Mouse (Mus musculus) liver, embryonic 14.5 days (tissue): Measurements from ENCODE around the gene Map7d1. TPM values are rescaled to one million over a fixed set of nuclear protein-coding genes. Genes with fewer than 3 reads are reported as not detected.

ENCODE experiments used
- ATAC-seq: fragments of 200-750 bp; cut with Nextera tagmentation; 2 replicates; pipeline ENCODE4 v1.8.0; 2017; ENCODE audit warnings: moderate number of reproducible peaks, mild to moderate bottlenecking, moderate library complexity; ENCODE audit not compliant: insufficient read depth
- DNase-seq, 3 experiments: peaks; one replicate each; pipeline ENCODE4 v3.0.0-alpha.2; 2012 to 2013; ENCODE audit warnings: low read depth in 3 of 3, low spot score in 3 of 3
- H3K27ac ChIP-seq: fragments of 300-500 bp; sonication (generic); 2 replicates; pipeline ENCODE4 v1.5.1; 2014; ENCODE audit warnings: moderate library complexity, mild to moderate bottlenecking, control low read depth, inconsistent platforms
- H3K27me3 ChIP-seq: fragments of 300-500 bp; sonication (generic); 2 replicates; pipeline ENCODE4 v1.6.1; 2014; ENCODE audit warnings: mild to moderate bottlenecking, low read length, moderate library complexity; ENCODE audit not compliant: control insufficient read depth, insufficient read depth
- H3K36me3 ChIP-seq: fragments of 300-500 bp; sonication (generic); replicated peaks from 2 replicates; pipeline ENCODE4 v1.6.1; 2014; ENCODE audit warnings: low read depth; ENCODE audit not compliant: control insufficient read depth, insufficient read depth
- H3K4me1 ChIP-seq, 2 experiments: fragments of 200-500 bp in 1 of 2; fragments of 300-500 bp in 1 of 2; sonication (generic) in 1 of 2; replicated peaks; 2 replicates each; pipeline ENCODE4 v1.6.1; 2012 to 2014; ENCODE audit warnings: antibody characterized with exemption in 1 of 2, inconsistent platforms in 1 of 2, low read length in 1 of 2; ENCODE audit not compliant: control insufficient read depth in 2 of 2, insufficient read depth in 2 of 2
- H3K4me2 ChIP-seq: fragments of 300-500 bp; sonication (generic); 2 replicates; pipeline ENCODE4 v1.6.1; 2014; ENCODE audit warnings: low read depth, mild to moderate bottlenecking, control low read depth, moderate library complexity
- H3K4me3 ChIP-seq, 2 experiments: fragments of 200-500 bp in 1 of 2; fragments of 300-500 bp in 1 of 2; sonication (generic) in 1 of 2; 2 replicates each; pipeline ENCODE4 v1.5.1; 2012 to 2014; ENCODE audit warnings: low read depth in 2 of 2, low read length in 2 of 2, mild to moderate bottlenecking in 2 of 2, control low read depth in 1 of 2, inconsistent platforms in 1 of 2, moderate library complexity in 1 of 2; ENCODE audit not compliant: insufficient read depth in 1 of 2
- H3K9ac ChIP-seq: fragments of 300-500 bp; sonication (generic); replicated peaks from 2 replicates; pipeline ENCODE4 v1.6.1; 2014; ENCODE audit warnings: mild to moderate bottlenecking, control low read depth, moderate library complexity
- H3K9me3 ChIP-seq: fragments of 300-500 bp; sonication (generic); 2 replicates; pipeline ENCODE4 v1.6.1; 2016; ENCODE audit warnings: low read length, mixed read lengths; ENCODE audit not compliant: control insufficient read depth
- CTCF ChIP-seq: IDR thresholded peaks from 2 replicates; pipeline ENCODE4 v1.5.1; 2016; ENCODE audit warnings: antibody characterized with exemption, low read depth, control low read depth
- EP300 ChIP-seq: IDR thresholded peaks from 2 replicates; pipeline ENCODE4 v1.6.1; 2016; ENCODE audit warnings: antibody characterized with exemption, low read depth
- WGBS: fragments of 180-500 bp; shearing (Covaris S2); extraction: QIAGEN DNeasy Blood & Tissue Kit; methylation state at CpG from one replicate; pipeline ENCODE4 v1.1.7; 2014; ENCODE audit not compliant: insufficient replicate concordance; 5-methylcytosine and 5-hydroxymethylcytosine counted together
- polyA plus RNA-seq, 2 experiments: library from polyadenylated mRNA; depleted of rRNA in 1 of 2; stranded (reverse) in 1 of 2; unstranded in 1 of 2; fragments of >200 nt; fragmentation: Nextera tagmentation in 1 of 2; extraction: Ambion mirVana in 1 of 2; gene quantifications; 2 replicates each; pipeline versions ENCODE4 v1.2.1 to v1.2.3; 2012 to 2014

Map7d1 gene
- polyA plus RNA-seq, 2 experiments: 4.9 to 9.4 TPM

GRCm38 (mm10) chr4:126252411-126253237, 3.5 kb downstream of the Map7d1 start:
- Histone ChIP-seq H3K27me3 (peaks cover 14% of the 10 kb centered on the region), H3K27ac (no peak overlapping the region), H3K9ac (no peak overlapping the region), H3K4me2 (peak overlapping the region; percentile 14; the same call in 1 of the 2 replicates), H3K36me3 (no peaks in the 10 kb centered on the region), H3K9me3 (no peaks in the 10 kb centered on the region), H3K4me1 (peaks cover 6 to 11% of the 10 kb centered on the region in 2 experiments), H3K4me3 (no peak overlapping the region)
- no peak for ATAC-seq
- TF ChIP-seq CTCF: no peak
- TF ChIP-seq EP300: no peak
- WGBS: 75% methylated on average over 17 of the region's 17 CpGs
- DNase-seq: no peak

DNA sequence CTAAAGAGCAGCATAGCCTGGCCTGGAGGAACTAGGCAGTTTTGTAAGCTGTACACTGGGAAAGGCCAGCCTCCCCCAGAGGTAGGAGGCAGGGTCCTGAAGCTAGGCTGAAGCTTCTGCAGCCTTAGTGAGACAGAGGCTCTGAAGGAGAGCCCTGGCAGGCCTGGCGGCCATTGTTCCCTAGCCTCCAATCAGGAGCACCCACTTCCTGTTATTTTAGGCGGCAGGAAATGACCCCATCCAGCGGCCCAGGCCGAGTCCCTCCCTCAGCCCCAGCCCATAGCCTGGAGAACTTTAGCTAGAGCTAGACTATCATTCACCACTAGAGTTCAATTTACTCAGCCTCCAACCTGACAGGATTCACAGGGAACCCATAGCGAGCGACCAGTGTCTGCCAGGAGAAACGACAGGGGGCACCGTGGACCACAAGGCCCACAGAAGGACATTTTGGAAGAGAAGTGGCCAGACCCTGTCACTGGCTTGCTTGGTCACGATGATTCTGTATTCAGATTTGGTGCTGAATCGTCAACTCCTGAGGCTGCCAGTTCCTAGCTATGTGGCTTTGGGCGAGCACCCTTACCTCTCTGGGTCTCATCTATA, 4.4 kb downstream of the Map7d1 start:
- DNase-seq: no peak
- no peak for ATAC-seq
- H3K4me3 ChIP-seq: no peak overlapping the region
- 30% methylated on average over 11 of the region's 11 CpGs for WGBS
- H3K4me1 ChIP-seq: peaks cover 2 to 4% of the 10 kb centered on the region in 2 experiments
- H3K9ac ChIP-seq: no peak overlapping the region
- no peaks in the 10 kb centered on the region for H3K36me3 ChIP-seq
- TF ChIP-seq CTCF (no peak), EP300 (no peak)
- peaks cover 6% of the 10 kb centered on the region for H3K27me3 ChIP-seq
- no peak overlapping the region for H3K27ac ChIP-seq
- H3K9me3 ChIP-seq: no peaks in the 10 kb centered on the region
- H3K4me2 ChIP-seq: peak overlapping the region; percentile 14; the same call in 1 of the 2 replicates

- no peak for DNase-seq
These were observed 5.5 kb downstream of the Map7d1 start for GRCm38 (mm10) chr4:126250659-126251058.

DNA sequence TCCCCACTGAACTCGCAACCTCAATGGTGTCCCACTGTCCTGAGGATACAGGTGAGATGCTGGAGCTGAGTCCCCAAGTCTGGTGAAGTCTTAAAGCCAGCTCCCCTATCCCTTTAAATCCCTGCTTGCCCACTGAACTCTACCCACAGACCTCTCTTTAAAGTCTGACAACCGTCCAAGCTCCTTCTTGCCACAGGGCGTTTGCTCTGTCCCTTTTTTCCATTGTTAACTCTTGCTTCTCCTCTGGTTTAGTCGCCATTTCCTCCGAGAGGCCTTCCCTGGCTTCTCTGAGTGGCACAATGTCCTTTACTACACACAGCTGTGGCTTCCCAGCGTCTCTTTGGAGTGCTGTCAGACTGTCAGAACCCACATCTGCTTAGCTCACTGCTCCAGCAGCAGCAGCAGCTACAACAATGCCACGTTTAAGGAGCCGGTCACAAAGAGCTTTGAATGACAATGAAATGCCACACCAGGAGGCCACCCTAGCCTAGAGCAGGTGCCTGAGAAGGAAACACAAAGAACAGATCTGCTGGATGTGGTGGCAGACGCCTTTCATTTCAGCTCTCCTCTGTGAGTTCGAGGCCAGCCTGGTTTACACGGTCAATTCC, 7.8 kb downstream of the Map7d1 start:
- WGBS: 45% methylated on average over 11 of the region's 11 CpGs
- no peak overlapping the region for H3K4me2 ChIP-seq
- no peaks in the 10 kb centered on the region for H3K36me3 ChIP-seq
- H3K4me3 ChIP-seq: no peak overlapping the region
- no peaks in the 10 kb centered on the region for H3K27me3 ChIP-seq
- no peak overlapping the region for H3K27ac ChIP-seq
- no peak overlapping the region for H3K9ac ChIP-seq
- no peak for TF ChIP-seq CTCF
- no peak for TF ChIP-seq EP300
- ATAC-seq (no peak), DNase-seq (no peak)
- H3K9me3 ChIP-seq: no peaks in the 10 kb centered on the region
- H3K4me1 ChIP-seq: peaks cover 0 to 4% of the 10 kb centered on the region in 2 experiments; a peak in 2 of 4 replicates

More at GRCm38 (mm10) chr4:126250659-126251058, 5.5 kb downstream of the Map7d1 start:
- Histone ChIP-seq H3K27me3 (peaks cover 6% of the 10 kb centered on the region), H3K4me3 (no peak overlapping the region), H3K9me3 (no peaks in the 10 kb centered on the region), H3K4me1 (peaks cover 0 to 4% of the 10 kb centered on the region in 2 experiments; a peak in 2 of 4 replicates), H3K9ac (no peak overlapping the region), H3K36me3 (no peaks in the 10 kb centered on the region), H3K27ac (no peak overlapping the region), H3K4me2 (no peak overlapping the region)
- TF ChIP-seq CTCF: no peak
- TF ChIP-seq EP300: no peak
- ATAC-seq: no peak
- WGBS: 55% methylated on average over 4 of the region's 4 CpGs
